Mouse (Mus musculus) heart, adult 2 months (tissue): ENCODE measurements at regions not wholly inside any gene's neighbourhood (a gene's known extent, or its start where the extent isn't known, plus 50 kb on each side); places are given as distances from the start of the nearest gene placed in this dataset.

Experiments used
- CTCF ChIP-seq: fragments of 200-600 bp; IDR thresholded peaks from 2 replicates; pipeline ENCODE4 v1.8.1; 2022; ENCODE audit warnings: antibody characterized with exemption, mild to moderate bottlenecking, moderate library complexity
- EP300 ChIP-seq: fragments of 200-500 bp; IDR thresholded peaks from 2 replicates; pipeline ENCODE4 v1.6.1; 2011; ENCODE audit warnings: low read depth, low read length, control low read depth; ENCODE audit not compliant: insufficient read depth
- POLR2A ChIP-seq: fragments of 200-500 bp; IDR thresholded peaks from 2 replicates; pipeline ENCODE4 v1.6.1; 2011; ENCODE audit warnings: mild to moderate bottlenecking, low read depth, low read length, control low read depth; ENCODE audit not compliant: insufficient read depth

GRCm38 (mm10) chr3:105169117-105169516 lies 102.5 kb downstream of the 4930564D02Rik start:
- TF ChIP-seq CTCF, result no peak
- no peak for TF ChIP-seq EP300
- no peak for TF ChIP-seq POLR2A
